Mouse (Mus musculus): ENCODE data around the gene Fat3. TPM values are rescaled to one million over a fixed set of nuclear protein-coding genes. Genes with fewer than 3 reads are reported as not detected.

The Fat3 gene
- polyA plus RNA-seq, 1 experiment = 0.12 TPM

DNA sequence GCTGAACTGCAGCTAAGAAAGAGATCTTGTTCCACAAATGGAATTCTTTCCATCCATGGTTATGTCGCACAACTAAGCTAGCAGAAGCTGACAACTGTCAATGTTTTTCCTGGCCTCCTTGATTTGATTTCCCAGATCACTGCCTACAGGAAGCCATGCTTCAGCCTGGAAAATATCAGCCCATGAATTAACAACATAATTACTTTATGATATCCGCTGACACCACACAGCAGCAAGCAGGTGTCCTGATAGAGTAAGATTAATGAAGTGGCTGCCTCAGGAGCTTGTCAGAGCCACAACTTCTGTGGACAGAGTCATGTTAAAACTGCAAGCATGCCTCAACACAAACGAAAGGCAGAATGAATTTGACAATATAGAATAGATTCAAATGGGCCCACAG is 198.6 kb downstream of the Fat3 start:
- H3K27ac ChIP-seq (ENCODE audit: insufficient read depth, low read depth, low read length) = no peak overlapping the region
- H3K4me1 ChIP-seq (ENCODE audit: control insufficient read depth, insufficient read depth, low read length) = peaks cover 34% of the 10 kb centered on the region
- TF ChIP-seq POLR2A (IDR thresholded peaks at IDR 0.05; ENCODE audit: borderline replicate concordance, low read depth, low read length) = no peak
- no peak for TF ChIP-seq CTCF (IDR thresholded peaks at IDR 0.05; ENCODE audit: low read depth, low read length)
- no peak overlapping the region for H3K4me3 ChIP-seq (ENCODE audit: insufficient read depth, low read length)

GRCm38 (mm10) chr9:16297935-16298334 is 203.2 kb downstream of the Fat3 start:
- TF ChIP-seq POLR2A (IDR thresholded peaks at IDR 0.05; ENCODE audit: borderline replicate concordance, low read depth, low read length) = no peak
- no peak for TF ChIP-seq CTCF (IDR thresholded peaks at IDR 0.05; ENCODE audit: low read depth, low read length)

DNA sequence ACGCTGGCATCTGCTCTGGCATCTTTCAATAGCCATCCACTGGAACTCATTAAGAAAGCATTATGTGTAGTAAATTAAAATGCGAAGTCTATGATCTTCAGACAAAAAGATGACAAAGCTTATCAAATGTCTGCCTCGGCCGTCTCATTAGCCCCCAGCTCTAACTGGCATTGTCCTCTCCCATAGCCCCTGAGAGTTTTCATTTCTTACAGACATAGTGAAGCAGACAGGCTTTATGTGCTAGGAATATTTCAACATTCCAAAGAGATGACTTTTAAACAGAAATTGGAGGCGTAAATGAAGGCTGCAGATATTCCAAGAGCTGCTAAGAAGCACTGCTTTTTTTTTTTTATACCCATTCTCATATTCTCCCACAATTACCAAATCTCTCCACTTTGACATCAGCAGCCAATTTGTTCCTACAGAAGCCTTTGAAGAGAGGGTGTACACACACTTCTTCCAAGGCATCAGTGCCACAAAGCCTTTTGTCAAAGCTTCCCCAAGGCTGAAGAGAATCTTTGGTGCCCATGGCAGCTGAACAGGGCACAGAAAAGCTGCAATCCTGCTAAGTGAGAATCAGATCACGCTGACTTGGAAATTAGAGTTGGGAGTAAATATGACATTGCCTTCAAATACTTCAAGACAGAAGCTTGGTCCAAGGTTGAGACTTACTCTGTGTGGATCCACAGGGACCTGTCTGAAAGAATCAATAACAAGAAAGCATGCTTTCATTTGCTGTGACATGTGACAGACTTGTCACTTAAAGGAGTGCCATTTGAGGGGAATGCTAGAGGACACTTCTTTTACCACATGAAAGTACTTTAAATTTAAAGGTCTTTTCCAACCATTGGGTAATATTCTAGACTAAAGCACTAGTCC is 206.9 kb downstream of the Fat3 start:
- peaks cover 19% of the 10 kb centered on the region for H3K4me1 ChIP-seq (ENCODE audit: control insufficient read depth, insufficient read depth, low read length)
- TF ChIP-seq POLR2A (IDR thresholded peaks at IDR 0.05; ENCODE audit: borderline replicate concordance, low read depth, low read length) = no peak
- no peak for TF ChIP-seq CTCF (IDR thresholded peaks at IDR 0.05; ENCODE audit: low read depth, low read length)
- no peak overlapping the region for H3K27ac ChIP-seq (ENCODE audit: insufficient read depth, low read depth, low read length)
- H3K4me3 ChIP-seq (ENCODE audit: insufficient read depth, low read length) = no peak overlapping the region

More at GRCm38 (mm10) chr9:16297935-16298334, 203.2 kb downstream of the Fat3 start:
- Histone ChIP-seq H3K4me3 (ENCODE audit: insufficient read depth, low read length) (no peak overlapping the region), H3K4me1 (ENCODE audit: control insufficient read depth, insufficient read depth, low read length) (peaks cover 14% of the 10 kb centered on the region), H3K27ac (ENCODE audit: insufficient read depth, low read depth, low read length) (no peak overlapping the region)

DNA sequence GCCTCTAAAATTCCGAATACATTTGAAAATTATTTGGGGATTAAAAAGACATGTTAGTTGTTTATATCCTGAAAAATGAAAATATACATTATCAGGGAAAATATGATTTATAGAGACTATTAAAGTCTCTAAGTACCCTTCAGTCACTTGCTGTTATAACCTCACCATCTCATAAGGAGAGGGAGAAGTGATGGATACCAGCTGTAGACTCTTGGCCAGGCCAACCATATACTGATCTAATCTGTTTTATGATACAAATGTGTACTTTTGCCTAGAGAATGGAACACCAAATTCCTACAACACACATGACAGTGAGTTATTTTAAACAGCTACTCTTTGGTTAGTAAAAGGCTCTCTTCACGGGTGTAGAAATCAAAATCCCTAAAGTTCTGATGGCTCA is 208.6 kb downstream of the Fat3 start:
- Histone ChIP-seq H3K27ac (ENCODE audit: insufficient read depth, low read depth, low read length) (no peak overlapping the region), H3K4me3 (ENCODE audit: insufficient read depth, low read length) (no peak overlapping the region), H3K4me1 (ENCODE audit: control insufficient read depth, insufficient read depth, low read length) (peaks cover 13% of the 10 kb centered on the region)
- no peak for TF ChIP-seq CTCF (IDR thresholded peaks at IDR 0.05; ENCODE audit: low read depth, low read length)
- no peak for TF ChIP-seq POLR2A (IDR thresholded peaks at IDR 0.05; ENCODE audit: borderline replicate concordance, low read depth, low read length)

DNA sequence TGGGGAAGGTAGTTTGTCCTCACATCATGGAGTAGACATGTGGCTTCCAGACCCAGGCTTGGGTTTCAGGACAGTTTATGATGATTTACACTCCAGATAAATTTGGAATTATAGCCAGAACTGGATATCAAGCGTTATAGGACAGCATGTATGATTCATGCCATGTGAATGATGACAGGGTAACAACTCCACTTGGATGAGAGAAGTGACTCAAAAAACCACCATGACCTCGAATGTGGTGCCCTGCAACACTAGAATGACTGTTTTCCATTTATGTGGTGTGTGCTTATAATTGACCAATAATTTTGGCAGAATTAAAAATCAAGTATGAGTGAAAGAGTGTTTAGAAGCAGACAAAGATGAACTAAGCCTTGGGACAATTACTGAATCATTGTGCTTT is 210.2 kb downstream of the Fat3 start:
- H3K27ac ChIP-seq (ENCODE audit: insufficient read depth, low read depth, low read length) = no peak overlapping the region
- TF ChIP-seq POLR2A (IDR thresholded peaks at IDR 0.05; ENCODE audit: borderline replicate concordance, low read depth, low read length) = no peak
- TF ChIP-seq CTCF (IDR thresholded peaks at IDR 0.05; ENCODE audit: low read depth, low read length) = no peak
- no peak overlapping the region for H3K4me3 ChIP-seq (ENCODE audit: insufficient read depth, low read length)
- H3K4me1 ChIP-seq (ENCODE audit: control insufficient read depth, insufficient read depth, low read length) = peaks cover 13% of the 10 kb centered on the region

DNA sequence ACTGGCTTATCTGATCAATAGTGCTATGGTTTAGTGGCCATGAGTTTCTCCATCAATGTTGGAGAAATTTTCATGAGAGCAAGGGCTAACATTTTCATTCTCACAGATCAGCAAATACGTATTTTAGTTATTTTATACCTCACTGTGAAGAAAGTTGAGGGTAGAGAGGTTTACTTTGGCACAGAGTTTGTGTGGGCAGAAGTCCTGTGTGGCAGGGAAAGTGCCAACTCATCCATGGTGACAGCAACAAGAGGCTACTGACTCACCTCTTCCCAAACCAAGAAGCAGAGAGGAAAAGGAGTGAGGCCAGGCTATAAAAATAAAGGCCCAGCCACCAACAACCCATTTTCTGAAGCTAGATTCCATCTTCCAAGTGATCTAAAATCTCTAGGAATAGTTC is 218.1 kb downstream of the Fat3 start:
- Histone ChIP-seq H3K4me1 (ENCODE audit: control insufficient read depth, insufficient read depth, low read length) (peaks cover 15% of the 10 kb centered on the region), H3K27ac (ENCODE audit: insufficient read depth, low read depth, low read length) (no peak overlapping the region; the same call in 1 of the 2 replicates), H3K4me3 (ENCODE audit: insufficient read depth, low read length) (no peak overlapping the region)
- TF ChIP-seq CTCF (IDR thresholded peaks at IDR 0.05; ENCODE audit: low read depth, low read length) = no peak
- TF ChIP-seq POLR2A (IDR thresholded peaks at IDR 0.05; ENCODE audit: borderline replicate concordance, low read depth, low read length) = no peak

DNA sequence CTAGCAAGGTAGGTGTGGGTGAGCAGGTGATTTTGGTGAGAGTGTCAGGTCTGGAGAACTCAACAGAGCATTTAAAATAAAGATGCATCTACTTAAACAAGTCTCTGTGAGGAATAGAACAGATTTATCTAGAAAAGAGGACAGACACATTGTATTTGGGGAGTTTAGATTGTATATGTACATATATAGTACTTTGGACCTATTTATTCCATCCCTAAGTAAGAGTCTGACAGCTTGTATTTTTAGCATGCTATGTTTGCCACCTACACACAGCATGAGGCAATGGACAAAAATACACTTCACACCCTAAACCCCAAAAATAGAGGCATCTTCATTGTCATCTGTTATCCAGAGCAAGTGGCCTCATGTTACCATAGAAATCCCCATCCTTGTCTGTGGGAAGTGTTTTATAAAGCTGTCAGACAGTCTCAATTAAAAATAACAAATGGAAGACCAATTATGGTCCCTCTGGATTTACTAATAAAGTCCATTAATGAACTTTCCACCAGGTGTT is 218.7 kb downstream of the Fat3 start:
- no peak for TF ChIP-seq CTCF (IDR thresholded peaks at IDR 0.05; ENCODE audit: low read depth, low read length)
- TF ChIP-seq POLR2A (IDR thresholded peaks at IDR 0.05; ENCODE audit: borderline replicate concordance, low read depth, low read length) = no peak
- Histone ChIP-seq H3K27ac (ENCODE audit: insufficient read depth, low read depth, low read length) (no peak overlapping the region; the same call in 1 of the 2 replicates), H3K4me3 (ENCODE audit: insufficient read depth, low read length) (no peak overlapping the region), H3K4me1 (ENCODE audit: control insufficient read depth, insufficient read depth, low read length) (peaks cover 15% of the 10 kb centered on the region)

- TF ChIP-seq CTCF (IDR thresholded peaks at IDR 0.05; ENCODE audit: low read depth, low read length) (no peak), POLR2A (IDR thresholded peaks at IDR 0.05; ENCODE audit: borderline replicate concordance, low read depth, low read length) (no peak)
- H3K4me3 ChIP-seq (ENCODE audit: insufficient read depth, low read length) = no peak overlapping the region
Observed at GRCm38 (mm10) chr9:16275589-16275988, 225.5 kb downstream of the Fat3 start.

DNA sequence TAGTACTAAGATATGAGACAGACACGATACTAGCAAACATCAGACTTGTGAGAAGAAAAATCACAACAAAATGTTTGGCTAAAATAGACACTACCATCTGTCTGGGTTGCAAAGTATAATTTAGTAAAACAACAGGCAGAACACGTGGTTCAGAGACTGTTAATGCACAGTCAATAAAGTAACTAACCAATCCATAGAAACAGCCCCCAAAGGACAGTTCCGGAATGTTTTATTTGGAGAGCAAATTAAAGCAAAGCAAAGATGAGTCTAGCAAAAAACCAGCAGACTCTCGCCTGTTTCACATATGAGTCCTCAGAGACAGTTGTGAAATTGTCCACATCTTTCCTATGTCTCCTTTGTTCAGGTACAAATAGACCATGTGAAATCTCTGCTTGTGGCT is 227.0 kb downstream of the Fat3 start:
- no peak for TF ChIP-seq POLR2A (IDR thresholded peaks at IDR 0.05; ENCODE audit: borderline replicate concordance, low read depth, low read length)
- no peak for TF ChIP-seq CTCF (IDR thresholded peaks at IDR 0.05; ENCODE audit: low read depth, low read length)
- Histone ChIP-seq H3K4me3 (ENCODE audit: insufficient read depth, low read length) (no peak overlapping the region), H3K27ac (ENCODE audit: insufficient read depth, low read depth, low read length) (no peak overlapping the region), H3K4me1 (ENCODE audit: control insufficient read depth, insufficient read depth, low read length) (no peaks in the 10 kb centered on the region)

More at GRCm38 (mm10) chr9:16275589-16275988, 225.5 kb downstream of the Fat3 start:
- H3K27ac ChIP-seq (ENCODE audit: insufficient read depth, low read depth, low read length) = no peak overlapping the region
- peaks cover 6% of the 10 kb centered on the region for H3K4me1 ChIP-seq (ENCODE audit: control insufficient read depth, insufficient read depth, low read length)

GRCm38 (mm10) chr9:16272810-16273209 is 228.3 kb downstream of the Fat3 start:
- no peak overlapping the region for H3K4me3 ChIP-seq (ENCODE audit: insufficient read depth, low read length)
- no peak overlapping the region for H3K27ac ChIP-seq (ENCODE audit: insufficient read depth, low read depth, low read length)
- TF ChIP-seq CTCF (IDR thresholded peaks at IDR 0.05; ENCODE audit: low read depth, low read length) (no peak), POLR2A (IDR thresholded peaks at IDR 0.05; ENCODE audit: borderline replicate concordance, low read depth, low read length) (no peak)
- H3K4me1 ChIP-seq (ENCODE audit: control insufficient read depth, insufficient read depth, low read length) = no peaks in the 10 kb centered on the region

Measured in bone marrow macrophage, adult 2 months (primary cell).